Mouse (Mus musculus): ENCODE measurements around the gene Cep57l1. TPM values are rescaled to one million over a fixed set of nuclear protein-coding genes. Genes with fewer than 3 reads are reported as not detected.

Gene Cep57l1
- polyA plus RNA-seq, 1 experiment from 2014 or later: 10.3 TPM

- Histone ChIP-seq H3K4me1 (ENCODE audit: control insufficient read depth, low read depth, low read length) (no peaks in the 10 kb centered on the region), H3K4me2 (ENCODE audit: low read depth, low read length) (no peak overlapping the region), H3K27me3 (ENCODE audit: control insufficient read depth, insufficient read depth, low read depth, low read length) (no peaks in the 10 kb centered on the region), H3K36me3 (ENCODE audit: control insufficient read depth, insufficient read depth) (no peaks in the 10 kb centered on the region), H3K27ac (ENCODE audit: low read length) (no peak overlapping the region), H3K9me3 (replicated peaks; ENCODE audit: control insufficient read depth, low read length) (no peaks in the 10 kb centered on the region), H3K4me3 (ENCODE audit: low read depth, low read length) (no peak overlapping the region), H3K9ac (ENCODE audit: low read depth, low read length) (no peak overlapping the region)
- no peak for ATAC-seq (ENCODE audit: low read depth)
- 51% methylated on average over 7 of the region's 7 CpGs for WGBS (ENCODE audit: insufficient replicate concordance)
Measured at GRCm38 (mm10) chr10:41711467-41711866, 98.2 kb downstream of the Cep57l1 start.

GRCm38 (mm10) chr10:41710773-41711172, 98.9 kb downstream of the Cep57l1 start:
- Histone ChIP-seq H3K9ac (ENCODE audit: low read depth, low read length) (no peak overlapping the region), H3K9me3 (replicated peaks; ENCODE audit: control insufficient read depth, low read length) (no peaks in the 10 kb centered on the region), H3K36me3 (ENCODE audit: control insufficient read depth, insufficient read depth) (no peaks in the 10 kb centered on the region), H3K4me2 (ENCODE audit: low read depth, low read length) (no peak overlapping the region), H3K27ac (ENCODE audit: low read length) (no peak overlapping the region), H3K4me1 (ENCODE audit: control insufficient read depth, low read depth, low read length) (no peaks in the 10 kb centered on the region), H3K4me3 (ENCODE audit: low read depth, low read length) (no peak overlapping the region), H3K27me3 (ENCODE audit: control insufficient read depth, insufficient read depth, low read depth, low read length) (no peaks in the 10 kb centered on the region)
- 76% methylated on average over 8 of the region's 8 CpGs for WGBS (ENCODE audit: insufficient replicate concordance)
- no peak for ATAC-seq (ENCODE audit: low read depth)

- WGBS (ENCODE audit: insufficient replicate concordance): 76% methylated on average over 8 of the region's 8 CpGs
- H3K9ac ChIP-seq (ENCODE audit: low read depth, low read length): no peak overlapping the region
- H3K36me3 ChIP-seq (ENCODE audit: control insufficient read depth, insufficient read depth): no peaks in the 10 kb centered on the region
Measured at GRCm38 (mm10) chr10:41709341-41709740, 100.3 kb downstream of the Cep57l1 start.

GRCm38 (mm10) chr10:41699669-41700068, 110.0 kb downstream of the Cep57l1 start:
- peak; percentile 16; the same call in 1 of the 2 replicates for ATAC-seq (ENCODE audit: low read depth)
- Histone ChIP-seq H3K4me3 (ENCODE audit: low read depth, low read length) (no peak overlapping the region), H3K4me1 (ENCODE audit: control insufficient read depth, low read depth, low read length) (no peaks in the 10 kb centered on the region), H3K4me2 (ENCODE audit: low read depth, low read length) (no peak overlapping the region), H3K9ac (ENCODE audit: low read depth, low read length) (no peak overlapping the region), H3K36me3 (ENCODE audit: control insufficient read depth, insufficient read depth) (no peaks in the 10 kb centered on the region), H3K9me3 (replicated peaks; ENCODE audit: control insufficient read depth, low read length) (no peaks in the 10 kb centered on the region), H3K27ac (ENCODE audit: low read length) (no peak overlapping the region), H3K27me3 (ENCODE audit: control insufficient read depth, insufficient read depth, low read depth, low read length) (no peaks in the 10 kb centered on the region)
- WGBS (ENCODE audit: insufficient replicate concordance): 67% methylated on average over 5 of the region's 5 CpGs

More at GRCm38 (mm10) chr10:41709341-41709740, 100.3 kb downstream of the Cep57l1 start:
- Histone ChIP-seq H3K9me3 (replicated peaks; ENCODE audit: control insufficient read depth, low read length) (no peaks in the 10 kb centered on the region), H3K27me3 (ENCODE audit: control insufficient read depth, insufficient read depth, low read depth, low read length) (no peaks in the 10 kb centered on the region), H3K4me2 (ENCODE audit: low read depth, low read length) (no peak overlapping the region), H3K27ac (ENCODE audit: low read length) (no peak overlapping the region), H3K4me3 (ENCODE audit: low read depth, low read length) (no peak overlapping the region), H3K4me1 (ENCODE audit: control insufficient read depth, low read depth, low read length) (no peaks in the 10 kb centered on the region)
- ATAC-seq (ENCODE audit: low read depth): no peak

GRCm38 (mm10) chr10:41697040-41697439, 112.6 kb downstream of the Cep57l1 start:
- Histone ChIP-seq H3K9me3 (replicated peaks; ENCODE audit: control insufficient read depth, low read length) (no peaks in the 10 kb centered on the region), H3K4me1 (ENCODE audit: control insufficient read depth, low read depth, low read length) (no peaks in the 10 kb centered on the region), H3K4me3 (ENCODE audit: low read depth, low read length) (no peak overlapping the region), H3K36me3 (ENCODE audit: control insufficient read depth, insufficient read depth) (no peaks in the 10 kb centered on the region), H3K9ac (ENCODE audit: low read depth, low read length) (no peak overlapping the region), H3K27me3 (ENCODE audit: control insufficient read depth, insufficient read depth, low read depth, low read length) (no peaks in the 10 kb centered on the region), H3K27ac (ENCODE audit: low read length) (no peak overlapping the region), H3K4me2 (ENCODE audit: low read depth, low read length) (no peak overlapping the region)
- WGBS (ENCODE audit: insufficient replicate concordance): 73% methylated on average over 11 of the region's 11 CpGs
- no peak for ATAC-seq (ENCODE audit: low read depth)

- no peak for ATAC-seq (ENCODE audit: low read depth)
- Histone ChIP-seq H3K9me3 (replicated peaks; ENCODE audit: control insufficient read depth, low read length) (no peaks in the 10 kb centered on the region), H3K4me2 (ENCODE audit: low read depth, low read length) (no peak overlapping the region), H3K4me1 (ENCODE audit: control insufficient read depth, low read depth, low read length) (no peaks in the 10 kb centered on the region), H3K27ac (ENCODE audit: low read length) (no peak overlapping the region), H3K9ac (ENCODE audit: low read depth, low read length) (no peak overlapping the region), H3K27me3 (ENCODE audit: control insufficient read depth, insufficient read depth, low read depth, low read length) (no peaks in the 10 kb centered on the region), H3K4me3 (ENCODE audit: low read depth, low read length) (no peak overlapping the region), H3K36me3 (ENCODE audit: control insufficient read depth, insufficient read depth) (no peaks in the 10 kb centered on the region)
- 60% methylated on average over 4 of the region's 4 CpGs for WGBS (ENCODE audit: insufficient replicate concordance)
Measured at GRCm38 (mm10) chr10:41690978-41691377, 118.7 kb downstream of the Cep57l1 start.

- Histone ChIP-seq H3K27ac (ENCODE audit: low read length) (no peak overlapping the region), H3K4me3 (ENCODE audit: low read depth, low read length) (peak overlapping the region; percentile 40), H3K36me3 (ENCODE audit: control insufficient read depth, insufficient read depth) (no peaks in the 10 kb centered on the region), H3K9ac (ENCODE audit: low read depth, low read length) (no peak overlapping the region), H3K27me3 (ENCODE audit: control insufficient read depth, insufficient read depth, low read depth, low read length) (no peaks in the 10 kb centered on the region), H3K4me2 (ENCODE audit: low read depth, low read length) (peak overlapping the region; percentile 58), H3K4me1 (ENCODE audit: control insufficient read depth, low read depth, low read length) (no peaks in the 10 kb centered on the region), H3K9me3 (replicated peaks; ENCODE audit: control insufficient read depth, low read length) (no peaks in the 10 kb centered on the region)
- 22% methylated on average over 24 of the region's 24 CpGs for WGBS (ENCODE audit: insufficient replicate concordance)
- ATAC-seq (ENCODE audit: low read depth): peak; percentile 9; the same call in 1 of the 2 replicates
Measured at GRCm38 (mm10) chr10:41689941-41690887, 119.5 kb downstream of the Cep57l1 start.

GRCm38 (mm10) chr10:41684548-41684996, 125.1 kb downstream of the Cep57l1 start:
- no peak for ATAC-seq (ENCODE audit: low read depth)
- H3K4me1 ChIP-seq (ENCODE audit: control insufficient read depth, low read depth, low read length): no peaks in the 10 kb centered on the region
- H3K36me3 ChIP-seq (ENCODE audit: control insufficient read depth, insufficient read depth): no peaks in the 10 kb centered on the region
- 2% methylated on average over 21 of the region's 21 CpGs for WGBS (ENCODE audit: insufficient replicate concordance)
- H3K27me3 ChIP-seq (ENCODE audit: control insufficient read depth, insufficient read depth, low read depth, low read length): peaks cover 3% of the 10 kb centered on the region; the same call in 1 of the 2 replicates
- no peaks in the 10 kb centered on the region for H3K9me3 ChIP-seq (replicated peaks; ENCODE audit: control insufficient read depth, low read length)
- H3K27ac ChIP-seq (ENCODE audit: low read length): no peak overlapping the region
- H3K9ac ChIP-seq (ENCODE audit: low read depth, low read length): no peak overlapping the region
- H3K4me3 ChIP-seq (ENCODE audit: low read depth, low read length): no peak overlapping the region
- peak overlapping the region; percentile 34 for H3K4me2 ChIP-seq (ENCODE audit: low read depth, low read length)
